8 mouse cellular contexts compared by ENCODE assay signal in genomic region chr11:55444772-55445171, GRCm38 (mm10). TPM values are rescaled to one million over a fixed set of nuclear protein-coding genes. Genes with fewer than 3 reads are reported as not detected.
A peak's percentile ranks its signal among the peaks of the same experiment; 100 is the strongest.
DNase-seq lines count a peak whose midpoint lies in the region; ATAC-seq lines count a peak whose summit lies in the region.

No protein-coding gene starts in this region.

- 4% methylated on average over 1 of the region's 1 CpGs for WGBS in embryonic facial prominence, embryonic 15.5 days
- WGBS in intestine, embryonic 16.5 days = 0% methylated on average over 1 of the region's 1 CpGs

- H3K27me3 ChIP-seq in embryonic facial prominence, embryonic 15.5 days = no peaks in the 10 kb centered on the region
- H3K27me3 ChIP-seq in intestine, embryonic 16.5 days (replicated peaks; ENCODE audit: control insufficient read depth, insufficient read depth, low read length) = no peaks in the 10 kb centered on the region

- H3K27ac ChIP-seq in embryonic facial prominence, embryonic 15.5 days (replicated peaks) = 0 out of 2 replicates have a peak overlapping the region, but pooled peaks have one; percentile 28
- H3K27ac ChIP-seq in intestine, embryonic 16.5 days (ENCODE audit: low read length) = no peak overlapping the region

- H3K36me3 ChIP-seq in embryonic facial prominence, embryonic 15.5 days = peaks cover 28% of the 10 kb centered on the region
- H3K36me3 ChIP-seq in intestine, embryonic 16.5 days (ENCODE audit: control insufficient read depth, insufficient read depth, low read length) = no peaks in the 10 kb centered on the region

- no peak overlapping the region for H3K4me2 ChIP-seq in embryonic facial prominence, embryonic 15.5 days (replicated peaks)
- no peak overlapping the region for H3K4me2 ChIP-seq in intestine, embryonic 16.5 days (ENCODE audit: low read depth, low read length)

- H3K9me3 ChIP-seq in embryonic facial prominence, embryonic 15.5 days (replicated peaks) = no peaks in the 10 kb centered on the region
- H3K9me3 ChIP-seq in intestine, embryonic 16.5 days (ENCODE audit: control insufficient read depth, low read length) = no peaks in the 10 kb centered on the region

- peak; percentile 64 for DNase-seq in adrenal gland, postnatal 10 days
- no peak for DNase-seq in adrenal gland, adult 8-10 months
- peak; percentile 48 for DNase-seq in testis, postnatal 14 days (ENCODE audit: low spot score)
- no peak for DNase-seq in testis, postnatal 10 days (ENCODE audit: low spot score)
- peak; percentile 71 for DNase-seq in lung, postnatal 14 days
- no peak for DNase-seq in T-cell, adult 2 months (ENCODE audit: low spot score)

- H3K9ac ChIP-seq in embryonic facial prominence, embryonic 15.5 days = no peak overlapping the region
- no peak overlapping the region for H3K9ac ChIP-seq in intestine, embryonic 16.5 days (ENCODE audit: low read depth, low read length)

- H3K4me3 ChIP-seq in embryonic facial prominence, embryonic 15.5 days (replicated peaks) = no peak overlapping the region
- no peak overlapping the region for H3K4me3 ChIP-seq in intestine, embryonic 16.5 days (ENCODE audit: low read length)

- 0 out of 2 replicates have a peak, but pooled peaks have one; percentile 17 for ATAC-seq in embryonic facial prominence, embryonic 15.5 days (ENCODE audit: insufficient number of reproducible peaks, low FRiP score, low TSS enrichment, low read depth)
- ATAC-seq in intestine, embryonic 16.5 days = peak; percentile 41; the same call in 1 of the 2 replicates

- peaks cover 13% of the 10 kb centered on the region for H3K4me1 ChIP-seq in embryonic facial prominence, embryonic 15.5 days
- peaks cover 2% of the 10 kb centered on the region; the same call in 1 of the 2 replicates for H3K4me1 ChIP-seq in intestine, embryonic 16.5 days (ENCODE audit: control insufficient read depth, insufficient read depth, low read length)

RNA-seq across cellular contexts. Expression of gene Atox1, which starts 16.3 kb away (rescaled TPM):
- 100 to 1,000 TPM; 271 to 292 TPM for total RNA-seq in adrenal gland, postnatal 10 days (2021)
- 100 to 1,000 TPM; 171 to 396 (median 303) TPM for total RNA-seq in adrenal gland, adult 8-10 months (2022)
- 487 and 541 TPM in 2 replicates for polyA plus RNA-seq in embryonic facial prominence, embryonic 15.5 days (2015; fragmentation: Nextera tagmentation; extraction: Ambion mirVana)
- polyA plus RNA-seq in intestine, embryonic 16.5 days (2015; fragmentation: Nextera tagmentation; extraction: Ambion mirVana) = 408 and 413 TPM in 2 replicates

RNA-seq across cellular contexts. Expression of gene Sparc, which starts 21.8 kb away (rescaled TPM):
- 1,000 to 10,000 TPM; 2,122 to 2,491 TPM for total RNA-seq in adrenal gland, postnatal 10 days (2021)
- total RNA-seq in adrenal gland, adult 8-10 months (2022) = 1,000 to 10,000 TPM; 1,201 to 2,025 (median 1,729) TPM
- 3,074 and 3,219 TPM in 2 replicates for polyA plus RNA-seq in embryonic facial prominence, embryonic 15.5 days (2015; fragmentation: Nextera tagmentation; extraction: Ambion mirVana)
- polyA plus RNA-seq in intestine, embryonic 16.5 days (2015; fragmentation: Nextera tagmentation; extraction: Ambion mirVana) = 1,500 and 1,563 TPM in 2 replicates

RNA-seq across cellular contexts. Expression of gene G3bp1, which starts 24.7 kb away (rescaled TPM):
- 10 to 100 TPM; 55.5 to 60.0 TPM for total RNA-seq in adrenal gland, postnatal 10 days (2021)
- 10 to 100 TPM; 49.8 to 58.6 (median 57.0) TPM for total RNA-seq in adrenal gland, adult 8-10 months (2022)
- 150 and 160 TPM in 2 replicates for polyA plus RNA-seq in embryonic facial prominence, embryonic 15.5 days (2015; fragmentation: Nextera tagmentation; extraction: Ambion mirVana)
- polyA plus RNA-seq in intestine, embryonic 16.5 days (2015; fragmentation: Nextera tagmentation; extraction: Ambion mirVana) = 137 and 153 TPM in 2 replicates

Comparison
In these comparisons a context has a peak if more than half of its experiments do, and no peak if none do; other contexts are left out.
1. DNase-seq: peak in adrenal gland, postnatal 10 days (single experiment), testis, postnatal 14 days (single experiment) and lung, postnatal 14 days (single experiment); none in adrenal gland, adult 8-10 months (single experiment), testis, postnatal 10 days (single experiment) and T-cell, adult 2 months (single experiment).